Mouse (Mus musculus) kidney, postnatal 10 days (tissue): ENCODE results near the gene Trim25.

Source experiments
- DNase-seq: peaks from one replicate; pipeline ENCODE4 v3.0.0; 2021; ENCODE audit warnings: mixed read lengths

Gene Trim25

DNA sequence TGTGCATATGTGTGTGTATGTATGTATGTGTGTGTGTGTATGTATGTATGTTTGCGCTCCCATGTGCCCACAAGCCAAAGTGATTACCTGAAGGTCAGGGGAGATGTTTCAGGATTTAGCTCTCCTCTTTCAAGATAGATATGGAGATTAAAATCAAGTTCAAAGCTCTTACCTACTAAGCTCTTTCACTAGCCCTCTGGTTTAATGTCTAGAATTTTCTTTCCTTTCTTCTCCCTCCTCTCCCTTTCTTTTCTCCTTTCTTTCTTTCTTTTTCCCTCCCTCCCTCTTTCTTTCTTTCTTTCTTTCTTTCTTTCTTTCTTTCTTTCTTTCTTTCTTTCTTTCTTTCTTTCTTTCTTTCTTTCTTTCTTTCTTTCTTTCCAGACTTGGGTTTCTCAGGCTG lies 67.6 kb downstream of the Trim25 start, which contains the start of gene Dgke:
Gene Dgke (minus strand): TSS at position 101 of the 400 bp plus-strand sequence.
- no peak for DNase-seq

DNA sequence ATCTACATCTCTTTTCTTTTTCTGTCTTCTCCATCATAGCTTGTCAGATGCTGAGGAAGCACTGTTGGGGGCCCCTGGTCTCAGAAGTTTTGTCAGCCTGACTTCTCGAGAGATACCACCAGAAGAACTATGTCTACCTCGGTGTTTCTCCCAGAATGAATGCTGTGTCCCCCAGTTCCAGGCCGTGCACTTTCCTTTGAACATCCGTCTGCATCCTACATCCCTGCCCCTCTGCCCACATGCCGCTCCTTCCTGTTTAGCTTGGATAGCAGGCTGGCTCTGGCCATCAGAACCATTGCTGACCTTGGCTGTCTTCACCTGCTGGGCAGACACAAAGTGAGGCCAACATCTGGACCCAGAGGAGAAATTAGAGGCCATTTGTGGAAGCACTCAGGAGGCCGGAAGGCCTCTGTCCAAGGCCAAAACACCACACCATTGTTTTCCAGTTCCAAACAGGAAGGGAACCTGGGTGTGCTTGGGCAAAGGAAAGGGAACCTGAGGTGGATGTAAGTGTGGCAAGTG lies 68.2 kb downstream of the Trim25 start:
- no peak for DNase-seq

DNA sequence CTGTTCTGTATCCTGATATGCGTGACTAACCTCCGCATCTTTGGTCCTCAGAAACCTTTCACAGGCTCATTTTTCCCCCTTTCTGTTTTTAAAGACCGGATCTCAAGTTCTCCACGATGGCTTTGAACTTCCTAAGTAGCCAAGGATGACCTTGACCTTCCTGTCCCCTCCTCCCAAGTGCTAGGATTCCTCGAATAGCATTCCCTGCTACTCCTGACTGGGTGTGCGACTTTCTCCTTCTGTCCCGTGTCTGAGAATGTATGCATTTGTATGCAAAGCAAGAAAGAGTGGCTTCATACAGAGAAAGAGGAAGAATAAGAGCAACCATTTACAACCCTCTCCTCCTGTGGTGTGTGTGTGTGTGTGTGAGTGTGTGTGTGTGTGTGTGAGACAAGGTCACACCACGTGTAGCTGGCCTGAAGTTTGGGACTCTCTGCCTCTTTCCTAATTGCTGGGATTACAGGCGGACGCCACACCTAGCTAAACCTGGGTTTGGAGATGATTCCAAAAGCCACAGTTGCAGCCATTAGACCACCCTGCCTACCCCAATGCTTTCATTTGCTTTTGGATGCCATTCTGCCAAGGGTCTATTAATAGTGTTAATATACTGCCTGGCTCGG lies 68.8 kb downstream of the Trim25 start:
- no peak for DNase-seq

DNA sequence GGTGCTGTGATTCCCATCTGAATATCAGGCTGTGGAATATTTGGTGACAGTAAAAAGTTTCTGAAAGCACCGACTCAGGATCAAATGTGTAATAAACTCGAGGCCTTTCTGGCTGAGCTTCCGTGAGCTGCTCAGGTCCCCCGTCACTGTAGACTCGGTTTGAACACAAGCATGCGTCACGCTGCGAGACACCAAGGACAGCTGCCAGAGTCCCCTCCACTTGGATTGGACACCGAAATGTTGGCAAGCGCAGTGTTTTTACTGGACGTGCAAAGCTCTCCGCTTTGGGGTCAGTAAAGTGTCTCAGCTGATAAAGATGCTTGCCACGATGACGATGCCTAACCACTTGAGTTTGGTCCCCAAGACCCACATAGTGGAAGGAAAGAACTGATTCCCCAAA lies 69.5 kb downstream of the Trim25 start:
- peak; percentile 74 for DNase-seq

DNA sequence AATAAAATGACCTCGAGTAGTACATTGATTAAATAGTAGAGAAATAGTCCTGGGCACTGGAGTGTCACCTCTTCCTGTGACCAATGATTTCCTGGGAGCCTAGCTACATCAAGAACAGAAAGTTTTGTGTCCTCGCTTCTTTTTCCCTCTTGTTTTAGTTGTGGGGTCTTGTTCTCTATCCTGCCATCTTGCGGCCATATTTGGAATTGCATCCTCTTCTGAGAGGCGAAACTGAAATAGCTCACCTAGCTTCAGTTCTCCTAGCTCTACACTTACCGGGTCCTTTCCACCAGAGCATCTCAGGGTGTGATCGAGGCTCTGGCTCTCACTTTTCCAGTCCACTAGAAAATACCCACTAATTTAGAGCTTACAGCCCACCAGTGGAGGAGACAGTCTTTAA lies 70.1 kb downstream of the Trim25 start:
- DNase-seq = peak; percentile 79
